Mouse (Mus musculus) MEL (cell line): Measurements from ENCODE around the gene Gnat1. TPM values are rescaled to one million over a fixed set of nuclear protein-coding genes. Genes with fewer than 3 reads are reported as not detected.

Experiments
- DNase-seq: peaks from one replicate; pipeline ENCODE4 v3.0.0; 2011; ENCODE audit warnings: low read depth, low spot score
- H3K27ac ChIP-seq: 2 replicates; pipeline ENCODE4 v1.5.1; 2012; ENCODE audit warnings: low read depth, mild to moderate bottlenecking, control low read depth, low read length, moderate library complexity; ENCODE audit not compliant: control insufficient read depth
- H3K27me3 ChIP-seq, 2 experiments: fragments of 150-350 bp in 1 of 2; sonication (generic) in 1 of 2; 2 replicates each; pipeline ENCODE4 v1.6.1; 2012; ENCODE audit warnings: low read length in 2 of 2, mild to moderate bottlenecking in 2 of 2, improper control_type of control experiment in 1 of 2, moderate library complexity in 1 of 2; ENCODE audit not compliant: insufficient read depth in 2 of 2, control insufficient read depth in 1 of 2
- H3K36me3 ChIP-seq, 2 experiments: 2 replicates each; pipeline ENCODE4 v1.6.1; 2012 to 2014; ENCODE audit warnings: low read length in 2 of 2, improper control_type of control experiment in 1 of 2, inconsistent platforms in 1 of 2, mild to moderate bottlenecking in 1 of 2; ENCODE audit not compliant: insufficient read depth in 2 of 2, control insufficient read depth in 1 of 2
- H3K4me1 ChIP-seq, 2 experiments: fragments of 150-350 bp in 1 of 2; sonication (generic) in 1 of 2; 2 replicates each; pipeline ENCODE4 v1.6.1; 2012; ENCODE audit warnings: low read length in 2 of 2, improper control_type of control experiment in 1 of 2, mild to moderate bottlenecking in 1 of 2; ENCODE audit not compliant: insufficient read depth in 2 of 2, control insufficient read depth in 1 of 2
- H3K4me3 ChIP-seq, 2 experiments: fragments of 150-350 bp in 1 of 2; sonication (generic) in 1 of 2; 2 replicates each; pipeline ENCODE4 v1.5.1; 2012; ENCODE audit warnings: low read depth in 2 of 2, low read length in 2 of 2, mild to moderate bottlenecking in 2 of 2, moderate library complexity in 2 of 2, control low read depth in 1 of 2, improper control_type of control experiment in 1 of 2; ENCODE audit not compliant: control insufficient read depth in 1 of 2, insufficient read depth in 1 of 2
- H3K79me2 ChIP-seq: 2 replicates; pipeline ENCODE4 v1.6.1; 2012; ENCODE audit warnings: mild to moderate bottlenecking, low read length, moderate library complexity; ENCODE audit not compliant: control insufficient read depth, poor library complexity, insufficient read depth
- H3K9ac ChIP-seq: 2 replicates; pipeline ENCODE4 v1.6.1; 2012; ENCODE audit warnings: low read depth, mild to moderate bottlenecking, control low read depth, low read length, moderate library complexity; ENCODE audit not compliant: control insufficient read depth, poor library complexity, severe bottlenecking
- H3K9me3 ChIP-seq: fragments of 150-350 bp; sonication (generic); replicated peaks from 2 replicates; pipeline ENCODE4 v1.6.1; 2012; ENCODE audit warnings: mild to moderate bottlenecking, low read length, improper control_type of control experiment, moderate library complexity; ENCODE audit not compliant: insufficient read depth
- BHLHE40 ChIP-seq: IDR thresholded peaks from 2 replicates; pipeline ENCODE4 v1.6.1; 2012; ENCODE audit warnings: low read depth, mild to moderate bottlenecking, inconsistent platforms, low read length, improper control_type of control experiment, borderline replicate concordance
- CHD2 ChIP-seq: IDR thresholded peaks from 2 replicates; pipeline ENCODE4 v1.6.1; 2011; ENCODE audit warnings: low read length, improper control_type of control experiment
- E2F4 ChIP-seq: IDR thresholded peaks from 2 replicates; pipeline ENCODE4 v1.6.1; 2011; ENCODE audit warnings: low read depth, low read length, improper control_type of control experiment, borderline replicate concordance
- ELF1 ChIP-seq: IDR thresholded peaks from 2 replicates; pipeline ENCODE4 v1.6.1; 2014; ENCODE audit warnings: low read depth, mild to moderate bottlenecking, inconsistent platforms, low read length, improper control_type of control experiment, moderate library complexity
- EP300 ChIP-seq, 2 experiments: IDR thresholded peaks; 2 replicates each; pipeline ENCODE4 v1.6.1; 2011; ENCODE audit warnings: improper control_type of control experiment in 2 of 2, low read length in 2 of 2, low read depth in 1 of 2, mild to moderate bottlenecking in 1 of 2
- ETS1 ChIP-seq: IDR thresholded peaks from 2 replicates; pipeline ENCODE4 v1.6.1; 2012; ENCODE audit warnings: low read depth, mild to moderate bottlenecking, inconsistent platforms, low read length, improper control_type of control experiment, moderate library complexity
- GABPA ChIP-seq: IDR thresholded peaks from 2 replicates; pipeline ENCODE4 v1.6.1; 2012; ENCODE audit warnings: low read depth, mild to moderate bottlenecking, inconsistent platforms, low read length, improper control_type of control experiment, moderate library complexity
- HCFC1 ChIP-seq: IDR thresholded peaks from 2 replicates; pipeline ENCODE4 v1.6.1; 2012; ENCODE audit warnings: low read depth, mild to moderate bottlenecking, inconsistent platforms, low read length, improper control_type of control experiment, moderate library complexity
- JUND ChIP-seq: IDR thresholded peaks from 2 replicates; pipeline ENCODE4 v1.6.1; 2011; ENCODE audit warnings: low read depth, mild to moderate bottlenecking, improper control_type of control experiment, low read length
- KAT2A ChIP-seq: conservative IDR thresholded peaks from 2 replicates; pipeline ENCODE4 v1.6.1; 2012; ENCODE audit warnings: low read depth, low read length, improper control_type of control experiment, inconsistent platforms
- MAFK ChIP-seq: IDR thresholded peaks from 2 replicates; pipeline ENCODE4 v1.6.1; 2011; ENCODE audit warnings: low read depth, mild to moderate bottlenecking, low read length, improper control_type of control experiment, borderline replicate concordance
- MAZ ChIP-seq: IDR thresholded peaks from 2 replicates; pipeline ENCODE4 v1.6.1; 2012; ENCODE audit warnings: low read depth, mild to moderate bottlenecking, inconsistent platforms, low read length, improper control_type of control experiment
- MEF2A ChIP-seq: IDR thresholded peaks from 2 replicates; pipeline ENCODE4 v1.6.1; 2014; ENCODE audit warnings: low read depth, mild to moderate bottlenecking, inconsistent platforms, low read length, improper control_type of control experiment; ENCODE audit not compliant: poor library complexity, insufficient replicate concordance, severe bottlenecking; ENCODE audit errors: extremely low read depth
- MYB ChIP-seq: IDR thresholded peaks from 2 replicates; pipeline ENCODE4 v1.6.1; 2011; ENCODE audit warnings: mild to moderate bottlenecking, low read depth, low read length, improper control_type of control experiment
- MYC ChIP-seq: IDR thresholded peaks from 2 replicates; pipeline ENCODE4 v1.6.1; 2011; ENCODE audit warnings: low read depth, mild to moderate bottlenecking, low read length, improper control_type of control experiment, moderate library complexity
- NELFE ChIP-seq: IDR thresholded peaks from 2 replicates; pipeline ENCODE4 v1.6.1; 2011; ENCODE audit warnings: low read depth, low read length, improper control_type of control experiment
- NRF1 ChIP-seq: IDR thresholded peaks from 2 replicates; pipeline ENCODE4 v1.6.1; 2014; ENCODE audit warnings: low read depth, mild to moderate bottlenecking, inconsistent platforms, low read length, improper control_type of control experiment, moderate library complexity; ENCODE audit not compliant: poor library complexity, insufficient read depth, severe bottlenecking
- POLR2A ChIP-seq, 2 experiments: IDR thresholded peaks; 2 replicates each; pipeline ENCODE4 v1.6.1; 2011 to 2012; ENCODE audit warnings: low read length in 2 of 2, mild to moderate bottlenecking in 2 of 2, control low read depth in 1 of 2, improper control_type of control experiment in 1 of 2, low read depth in 1 of 2, moderate library complexity in 1 of 2; ENCODE audit not compliant: control insufficient read depth in 1 of 2, insufficient read depth in 1 of 2, poor library complexity in 1 of 2
- POLR2AphosphoS2 ChIP-seq: IDR thresholded peaks from 2 replicates; pipeline ENCODE4 v1.6.1; 2011; ENCODE audit warnings: low read length, improper control_type of control experiment
- POLR2AphosphoS5 ChIP-seq: IDR thresholded peaks from 2 replicates; pipeline ENCODE4 v1.6.1; 2012; ENCODE audit warnings: low read depth, borderline replicate concordance, mild to moderate bottlenecking, inconsistent platforms, low read length, moderate library complexity, mixed read lengths
- RAD21 ChIP-seq: IDR thresholded peaks from 2 replicates; pipeline ENCODE4 v1.6.1; 2011; ENCODE audit warnings: mild to moderate bottlenecking, low read depth, low read length, improper control_type of control experiment
- RCOR1 ChIP-seq: IDR thresholded peaks from 2 replicates; pipeline ENCODE4 v1.6.1; 2012; ENCODE audit warnings: low read depth, mild to moderate bottlenecking, inconsistent platforms, low read length, improper control_type of control experiment
- SIN3A ChIP-seq: IDR thresholded peaks from 2 replicates; pipeline ENCODE4 v1.6.1; 2012; ENCODE audit warnings: low read length, improper control_type of control experiment, inconsistent platforms
- SMC3 ChIP-seq: IDR thresholded peaks from 2 replicates; pipeline ENCODE4 v1.6.1; 2011; ENCODE audit warnings: low read depth, low read length, improper control_type of control experiment
- TAL1 ChIP-seq: IDR thresholded peaks from 2 replicates; pipeline ENCODE4 v1.6.1; 2012; ENCODE audit warnings: mild to moderate bottlenecking, inconsistent platforms, low read length, moderate library complexity, mixed read lengths
- TBP ChIP-seq: IDR thresholded peaks from 2 replicates; pipeline ENCODE4 v1.8.0; 2011; ENCODE audit warnings: low read depth, low read length, improper control_type of control experiment
- TCF12 ChIP-seq: IDR thresholded peaks from 2 replicates; pipeline ENCODE4 v1.6.1; 2014; ENCODE audit warnings: low read depth, mild to moderate bottlenecking, inconsistent platforms, low read length, improper control_type of control experiment, moderate library complexity
- UBTF ChIP-seq: IDR thresholded peaks from 2 replicates; pipeline ENCODE4 v1.6.1; 2012; ENCODE audit warnings: low read depth, mild to moderate bottlenecking, inconsistent platforms, low read length, improper control_type of control experiment, moderate library complexity, borderline replicate concordance; ENCODE audit not compliant: insufficient read depth
- ZKSCAN1 ChIP-seq: IDR thresholded peaks from 2 replicates; pipeline ENCODE4 v1.6.1; 2012; ENCODE audit warnings: low read depth, mild to moderate bottlenecking, inconsistent platforms, low read length, improper control_type of control experiment, moderate library complexity
- ZMIZ1 ChIP-seq: IDR thresholded peaks from 2 replicates; pipeline ENCODE4 v1.6.1; 2012; ENCODE audit warnings: low read depth, mild to moderate bottlenecking, inconsistent platforms, low read length, improper control_type of control experiment, moderate library complexity
- ZNF384 ChIP-seq: IDR thresholded peaks from 2 replicates; pipeline ENCODE4 v1.6.1; 2012; ENCODE audit warnings: low read depth, mild to moderate bottlenecking, inconsistent platforms, low read length, improper control_type of control experiment
- polyA plus RNA-seq, 2 experiments: library from polyadenylated mRNA; stranded (reverse) in 1 of 2; unstranded in 1 of 2; fragments of >175 nt in 1 of 2; fragments of >200 nt in 1 of 2; gene quantifications; 2 replicates each; pipeline versions ENCODE4 v1.2.1 to v1.2.4; 2012; ENCODE audit warnings: low replicate concordance in 2 of 2, low read depth in 1 of 2; ENCODE audit not compliant: insufficient read length in 2 of 2, insufficient read depth in 1 of 2, missing spikeins in 1 of 2
- total RNA-seq: library from RNA; depleted of rRNA; stranded (reverse); fragments of 300-350 nt; gene quantifications from 2 replicates; pipeline ENCODE4 v1.2.3, GENCODE M21; 2012

Gene Gnat1
- total and polyA plus RNA-seq, 3 experiments, result 0.27 to 326 TPM; not detected in 1

- no peak for TF ChIP-seq ZNF384
- peak; percentile 93 for TF ChIP-seq SMC3
- TF ChIP-seq TCF12, result peak; percentile 45; the same call in 1 of the 2 replicates
These were observed 34.9 kb downstream of the Gnat1 start (continued) for GRCm38 (mm10) chr9:107644495-107645152.

GRCm38 (mm10) chr9:107643544-107644214, 35.8 kb downstream of the Gnat1 start:
- Histone ChIP-seq H3K79me2 (no peaks in the 10 kb centered on the region; the same call in 1 of the 2 replicates), H3K9me3 (no peaks in the 10 kb centered on the region), H3K36me3 (peaks cover 0 to 7% of the 10 kb centered on the region in 2 experiments; a peak in 2 of 4 replicates), H3K9ac (peak overlapping the region; percentile 68), H3K27ac (peak overlapping the region; percentile 4; the same call in 1 of the 2 replicates), H3K27me3 (no peaks in the 10 kb centered on the region), H3K4me1 (peaks cover 0 to 24% of the 10 kb centered on the region in 2 experiments; a peak in 3 of 4 replicates), H3K4me3 (peak overlapping the region; percentile 64 to 82)
- DNase-seq, result peak; percentile 37
- TF ChIP-seq ZNF384 (no peak), JUND (no peak), MAFK (no peak), EP300 (IDR thresholded peaks at IDR 0.05; ENCODE audit: low read depth in 1 of 2, low read length in 2 of 2) (peak in 1 of 2 experiments; percentile 60; a peak in 1 of 4 replicates), UBTF (no peak), ELF1 (no peak), POLR2A (IDR thresholded peaks at IDR 0.05; ENCODE audit: control insufficient read depth in 1 of 2, insufficient read depth in 1 of 2, low read depth in 1 of 2, low read length in 2 of 2, poor library complexity in 1 of 2) (no peak), TCF12 (peak; percentile 35; the same call in 1 of the 2 replicates), KAT2A (no peak), SMC3 (no peak), RAD21 (no peak), NRF1 (no peak), MYB (no peak), POLR2AphosphoS5 (no peak), ETS1 (no peak), ZKSCAN1 (no peak), HCFC1 (no peak), CHD2 (no peak), BHLHE40 (no peak), MAZ (0 out of 2 replicates have a peak, but pooled peaks have one; percentile 21), POLR2AphosphoS2 (no peak), SIN3A (no peak), TBP (no peak), MYC (no peak), E2F4 (no peak), RCOR1 (peak; percentile 54; the same call in 1 of the 2 replicates), ZMIZ1 (no peak), GABPA (no peak), NELFE (no peak), TAL1 (0 out of 2 replicates have a peak, but pooled peaks have one; percentile 21), MEF2A (no peak)
